Mouse (Mus musculus) olfactory bulb, adult 2 months (tissue): Measurements from ENCODE around the gene Tmem25.

Source experiments
- CTCF ChIP-seq: fragments of 200-500 bp; IDR thresholded peaks from 2 replicates; pipeline ENCODE4 v1.5.1; 2012; ENCODE audit warnings: low read depth, mild to moderate bottlenecking, low read length, moderate library complexity; ENCODE audit not compliant: insufficient read depth
- POLR2A ChIP-seq: fragments of 200-500 bp; IDR thresholded peaks from 2 replicates; pipeline ENCODE4 v1.6.1; 2012; ENCODE audit warnings: mild to moderate bottlenecking, low read depth, low read length, moderate library complexity; ENCODE audit not compliant: insufficient read depth

GRCm38 (mm10) chr9:44802808-44803450 is 3.8 kb upstream of the Tmem25 start, which contains the start of gene Ttc36:
- TF ChIP-seq POLR2A, result no peak
- no peak for TF ChIP-seq CTCF
